Mouse (Mus musculus): ENCODE results near the gene Sptlc2. TPM values are rescaled to one million over a fixed set of nuclear protein-coding genes. Genes with fewer than 3 reads are reported as not detected.
A peak's percentile ranks its signal among the peaks of the same experiment; 100 is the strongest.

Gene Sptlc2
- polyA plus RNA-seq, 1 experiment from 2014 or later: 101 TPM

- H3K9ac ChIP-seq (ENCODE audit: low read length): no peak overlapping the region
- no peak overlapping the region for H3K27ac ChIP-seq (ENCODE audit: low read depth)
- no peaks in the 10 kb centered on the region for H3K27me3 ChIP-seq (replicated peaks; ENCODE audit: control insufficient read depth, insufficient read depth, low read length)
- H3K36me3 ChIP-seq (ENCODE audit: control insufficient read depth, insufficient read depth, low read length): peaks cover 15% of the 10 kb centered on the region
- 84% methylated on average over 5 of the region's 5 CpGs for WGBS
- DNase-seq (ENCODE audit: low spot score): no peak
- H3K4me2 ChIP-seq (ENCODE audit: low read length): no peak overlapping the region
- H3K4me1 ChIP-seq (replicated peaks; ENCODE audit: control insufficient read depth, insufficient read depth, low read length): no peaks in the 10 kb centered on the region
- no peaks in the 10 kb centered on the region for H3K9me3 ChIP-seq (ENCODE audit: control insufficient read depth, low read length)
- no peak for ATAC-seq (replicated peaks; ENCODE audit: low FRiP score, low TSS enrichment, low read depth)
- no peak overlapping the region for H3K4me3 ChIP-seq (ENCODE audit: low read depth, low read length)
Measured at GRCm38 (mm10) chr12:87418921-87419320, 30.8 kb upstream of the Sptlc2 start.

- Histone ChIP-seq H3K4me3 (ENCODE audit: low read depth, low read length) (no peak overlapping the region), H3K4me2 (ENCODE audit: low read length) (no peak overlapping the region), H3K27ac (ENCODE audit: low read depth) (no peak overlapping the region), H3K9ac (ENCODE audit: low read length) (no peak overlapping the region), H3K27me3 (replicated peaks; ENCODE audit: control insufficient read depth, insufficient read depth, low read length) (no peaks in the 10 kb centered on the region), H3K36me3 (ENCODE audit: control insufficient read depth, insufficient read depth, low read length) (no peaks in the 10 kb centered on the region), H3K9me3 (ENCODE audit: control insufficient read depth, low read length) (no peaks in the 10 kb centered on the region), H3K4me1 (replicated peaks; ENCODE audit: control insufficient read depth, insufficient read depth, low read length) (no peaks in the 10 kb centered on the region)
- 35% methylated on average over 7 of the region's 7 CpGs for WGBS
- no peak; the same call in 1 of the 2 replicates for ATAC-seq (replicated peaks; ENCODE audit: low FRiP score, low TSS enrichment, low read depth)
- DNase-seq (ENCODE audit: low spot score): peak; percentile 72
Measured at GRCm38 (mm10) chr12:87416690-87417089, 28.5 kb upstream of the Sptlc2 start.

- Histone ChIP-seq H3K4me1 (replicated peaks; ENCODE audit: control insufficient read depth, insufficient read depth, low read length) (no peaks in the 10 kb centered on the region; the same call in 1 of the 2 replicates), H3K27ac (ENCODE audit: low read depth) (no peak overlapping the region), H3K27me3 (replicated peaks; ENCODE audit: control insufficient read depth, insufficient read depth, low read length) (no peaks in the 10 kb centered on the region), H3K4me2 (ENCODE audit: low read length) (no peak overlapping the region), H3K4me3 (ENCODE audit: low read depth, low read length) (no peak overlapping the region), H3K9ac (ENCODE audit: low read length) (no peak overlapping the region), H3K36me3 (ENCODE audit: control insufficient read depth, insufficient read depth, low read length) (no peaks in the 10 kb centered on the region), H3K9me3 (ENCODE audit: control insufficient read depth, low read length) (no peaks in the 10 kb centered on the region)
- WGBS: 72% methylated on average over 4 of the region's 4 CpGs
- DNase-seq (ENCODE audit: low spot score) (no peak), ATAC-seq (replicated peaks; ENCODE audit: low FRiP score, low TSS enrichment, low read depth) (no peak)
Measured at GRCm38 (mm10) chr12:87415358-87415757, 27.2 kb upstream of the Sptlc2 start.

GRCm38 (mm10) chr12:87413179-87413790, 25.1 kb upstream of the Sptlc2 start:
- H3K27ac ChIP-seq (ENCODE audit: low read depth): no peak overlapping the region
- WGBS: 20% methylated on average over 4 of the region's 4 CpGs
- ATAC-seq (replicated peaks; ENCODE audit: low FRiP score, low TSS enrichment, low read depth): no peak; the same call in 1 of the 2 replicates
- H3K4me1 ChIP-seq (replicated peaks; ENCODE audit: control insufficient read depth, insufficient read depth, low read length): no peaks in the 10 kb centered on the region; the same call in 1 of the 2 replicates
- H3K4me2 ChIP-seq (ENCODE audit: low read length): no peak overlapping the region
- H3K9ac ChIP-seq (ENCODE audit: low read length): no peak overlapping the region
- H3K36me3 ChIP-seq (ENCODE audit: control insufficient read depth, insufficient read depth, low read length): no peaks in the 10 kb centered on the region
- H3K27me3 ChIP-seq (replicated peaks; ENCODE audit: control insufficient read depth, insufficient read depth, low read length): no peaks in the 10 kb centered on the region
- DNase-seq (ENCODE audit: low spot score): peak; percentile 86
- no peaks in the 10 kb centered on the region for H3K9me3 ChIP-seq (ENCODE audit: control insufficient read depth, low read length)
- no peak overlapping the region for H3K4me3 ChIP-seq (ENCODE audit: low read depth, low read length)

- H3K27me3 ChIP-seq (replicated peaks; ENCODE audit: control insufficient read depth, insufficient read depth, low read length): no peaks in the 10 kb centered on the region
- H3K36me3 ChIP-seq (ENCODE audit: control insufficient read depth, insufficient read depth, low read length): no peaks in the 10 kb centered on the region
- no peaks in the 10 kb centered on the region; the same call in none of the 2 replicates for H3K4me1 ChIP-seq (replicated peaks; ENCODE audit: control insufficient read depth, insufficient read depth, low read length)
- ATAC-seq (replicated peaks; ENCODE audit: low FRiP score, low TSS enrichment, low read depth) (no peak; the same call in 1 of the 2 replicates), DNase-seq (ENCODE audit: low spot score) (no peak)
- no peaks in the 10 kb centered on the region for H3K9me3 ChIP-seq (ENCODE audit: control insufficient read depth, low read length)
- H3K9ac ChIP-seq (ENCODE audit: low read length): no peak overlapping the region
- no peak overlapping the region for H3K4me2 ChIP-seq (ENCODE audit: low read length)
- WGBS: 52% methylated on average over 7 of the region's 7 CpGs
- no peak overlapping the region for H3K4me3 ChIP-seq (ENCODE audit: low read depth, low read length)
- H3K27ac ChIP-seq (ENCODE audit: low read depth): no peak overlapping the region
Measured at GRCm38 (mm10) chr12:87410999-87411398, 22.8 kb upstream of the Sptlc2 start.

- no peak for ATAC-seq (replicated peaks; ENCODE audit: low FRiP score, low TSS enrichment, low read depth)
- no peak for DNase-seq (ENCODE audit: low spot score)
- WGBS: 78% methylated on average over 4 of the region's 4 CpGs
- no peak overlapping the region for H3K4me2 ChIP-seq (ENCODE audit: low read length)
- H3K9ac ChIP-seq (ENCODE audit: low read length): no peak overlapping the region
- no peaks in the 10 kb centered on the region; the same call in none of the 2 replicates for H3K4me1 ChIP-seq (replicated peaks; ENCODE audit: control insufficient read depth, insufficient read depth, low read length)
- H3K27ac ChIP-seq (ENCODE audit: low read depth): no peak overlapping the region
- no peaks in the 10 kb centered on the region for H3K36me3 ChIP-seq (ENCODE audit: control insufficient read depth, insufficient read depth, low read length)
- H3K27me3 ChIP-seq (replicated peaks; ENCODE audit: control insufficient read depth, insufficient read depth, low read length): no peaks in the 10 kb centered on the region
- H3K4me3 ChIP-seq (ENCODE audit: low read depth, low read length): no peak overlapping the region
- H3K9me3 ChIP-seq (ENCODE audit: control insufficient read depth, low read length): no peaks in the 10 kb centered on the region
Measured at GRCm38 (mm10) chr12:87409123-87409522, 21.0 kb upstream of the Sptlc2 start.

- H3K27me3 ChIP-seq (replicated peaks; ENCODE audit: control insufficient read depth, insufficient read depth, low read length): no peaks in the 10 kb centered on the region
- no peaks in the 10 kb centered on the region for H3K36me3 ChIP-seq (ENCODE audit: control insufficient read depth, insufficient read depth, low read length)
- 27% methylated on average over 21 of the region's 21 CpGs for WGBS
- peak overlapping the region; percentile 40 for H3K4me2 ChIP-seq (ENCODE audit: low read length)
- no peaks in the 10 kb centered on the region; the same call in none of the 2 replicates for H3K4me1 ChIP-seq (replicated peaks; ENCODE audit: control insufficient read depth, insufficient read depth, low read length)
- ATAC-seq (replicated peaks; ENCODE audit: low FRiP score, low TSS enrichment, low read depth): peak; percentile 55; the same call in 1 of the 2 replicates
- no peaks in the 10 kb centered on the region for H3K9me3 ChIP-seq (ENCODE audit: control insufficient read depth, low read length)
- H3K4me3 ChIP-seq (ENCODE audit: low read depth, low read length): no peak overlapping the region
- H3K9ac ChIP-seq (ENCODE audit: low read length): peak overlapping the region; percentile 25; the same call in 1 of the 2 replicates
- H3K27ac ChIP-seq (ENCODE audit: low read depth): no peak overlapping the region
- peak; percentile 62 for DNase-seq (ENCODE audit: low spot score)
Measured at GRCm38 (mm10) chr12:87407869-87408605, 19.9 kb upstream of the Sptlc2 start.

- no peak overlapping the region for H3K27ac ChIP-seq (ENCODE audit: low read depth)
- no peak overlapping the region for H3K4me2 ChIP-seq (ENCODE audit: low read length)
- H3K27me3 ChIP-seq (replicated peaks; ENCODE audit: control insufficient read depth, insufficient read depth, low read length): no peaks in the 10 kb centered on the region
- no peak for ATAC-seq (replicated peaks; ENCODE audit: low FRiP score, low TSS enrichment, low read depth)
- no peaks in the 10 kb centered on the region for H3K9me3 ChIP-seq (ENCODE audit: control insufficient read depth, low read length)
- H3K4me1 ChIP-seq (replicated peaks; ENCODE audit: control insufficient read depth, insufficient read depth, low read length): no peaks in the 10 kb centered on the region; the same call in 1 of the 2 replicates
- no peaks in the 10 kb centered on the region for H3K36me3 ChIP-seq (ENCODE audit: control insufficient read depth, insufficient read depth, low read length)
- WGBS: 70% methylated on average over 3 of the region's 3 CpGs
- no peak overlapping the region for H3K9ac ChIP-seq (ENCODE audit: low read length)
- no peak for DNase-seq (ENCODE audit: low spot score)
- H3K4me3 ChIP-seq (ENCODE audit: low read depth, low read length): no peak overlapping the region
Measured at GRCm38 (mm10) chr12:87405721-87406120, 17.6 kb upstream of the Sptlc2 start.
